Mouse (Mus musculus) CH12.LX (cell line): ENCODE measurements around the gene Slc24a3. TPM values are rescaled to one million over a fixed set of nuclear protein-coding genes. Genes with fewer than 3 reads are reported as not detected.

ENCODE experiments used
- DNase-seq: peaks from one replicate; pipeline ENCODE4 v3.0.0-alpha.2; 2013; ENCODE audit errors: extremely low read depth
- H3K27ac ChIP-seq: 2 replicates; pipeline ENCODE4 v1.5.1; 2012; ENCODE audit warnings: low read depth, mild to moderate bottlenecking, control low read depth, moderate library complexity; ENCODE audit not compliant: insufficient read depth
- H3K27me3 ChIP-seq: replicated peaks from 2 replicates; pipeline ENCODE3; 2012; ENCODE audit warnings: inconsistent platforms
- H3K36me3 ChIP-seq, 2 experiments: replicated peaks in 1 of 2; 2 replicates each; pipeline versions ENCODE3 to v1.6.1; 2012; ENCODE audit warnings: inconsistent platforms in 1 of 2, low read length in 1 of 2, mild to moderate bottlenecking in 1 of 2, mixed read lengths in 1 of 2, moderate library complexity in 1 of 2; ENCODE audit not compliant: control insufficient read depth in 1 of 2, insufficient read depth in 1 of 2
- H3K4me1 ChIP-seq, 2 experiments: 2 replicates each; pipeline ENCODE4 v1.6.1; 2012; ENCODE audit warnings: inconsistent platforms in 1 of 2, moderate library complexity in 1 of 2; ENCODE audit not compliant: insufficient read depth in 2 of 2, control insufficient read depth in 1 of 2
- H3K4me2 ChIP-seq: 2 replicates; pipeline ENCODE4 v1.6.1; 2012; ENCODE audit warnings: low read depth, mild to moderate bottlenecking, control low read depth; ENCODE audit not compliant: poor library complexity, insufficient read depth, severe bottlenecking
- H3K4me3 ChIP-seq, 3 experiments: fragments of 150-350 bp in 1 of 3; sonication (generic) in 1 of 3; replicated peaks in 1 of 3; 2 replicates each; pipeline versions ENCODE3 to v1.5.1; 2011 to 2012; ENCODE audit warnings: low read depth in 2 of 3, low read length in 2 of 3, mild to moderate bottlenecking in 2 of 3, moderate library complexity in 2 of 3, control low read depth in 1 of 3, improper control_type of control experiment in 1 of 3, inconsistent platforms in 1 of 3, mixed read lengths in 1 of 3; ENCODE audit not compliant: poor library complexity in 1 of 3
- H3K79me2 ChIP-seq: replicated peaks from 2 replicates; pipeline ENCODE4 v1.6.1; 2012; ENCODE audit warnings: mild to moderate bottlenecking, moderate library complexity; ENCODE audit not compliant: control insufficient read depth, poor library complexity, insufficient read depth, severe bottlenecking; ENCODE audit errors: extremely low read depth
- H3K9ac ChIP-seq: 2 replicates; pipeline ENCODE4 v1.6.1; 2012; ENCODE audit warnings: low read depth, mild to moderate bottlenecking, control low read depth, moderate library complexity; ENCODE audit not compliant: insufficient read depth
- H3K9me3 ChIP-seq: replicated peaks from 2 replicates; pipeline ENCODE3; 2012; ENCODE audit warnings: low read length, inconsistent platforms, mixed read lengths
- CHD1 ChIP-seq: IDR thresholded peaks from 2 replicates; pipeline ENCODE4 v1.6.1; 2012; ENCODE audit warnings: low read depth, low read length, improper control_type of control experiment, inconsistent platforms
- ELF1 ChIP-seq: IDR thresholded peaks from 2 replicates; pipeline ENCODE4 v1.6.1; 2014; ENCODE audit warnings: low read depth, mild to moderate bottlenecking, inconsistent platforms, low read length, improper control_type of control experiment
- EP300 ChIP-seq: IDR thresholded peaks from 2 replicates; pipeline ENCODE4 v1.6.1; 2011; ENCODE audit warnings: low read length, improper control_type of control experiment
- ETS1 ChIP-seq: conservative IDR thresholded peaks from 2 replicates; pipeline ENCODE4 v1.6.1; 2012; ENCODE audit warnings: low read depth, mild to moderate bottlenecking, inconsistent platforms, low read length, improper control_type of control experiment, moderate library complexity
- IRF4 ChIP-seq: IDR thresholded peaks from 2 replicates; pipeline ENCODE4 v1.6.1; 2014; ENCODE audit warnings: low read depth, mild to moderate bottlenecking, inconsistent platforms, low read length, improper control_type of control experiment
- JUN ChIP-seq: IDR thresholded peaks from 2 replicates; pipeline ENCODE4 v1.6.1; 2011; ENCODE audit warnings: low read depth, mild to moderate bottlenecking, low read length, improper control_type of control experiment, moderate library complexity; ENCODE audit not compliant: insufficient read depth
- JUND ChIP-seq: conservative IDR thresholded peaks from 2 replicates; pipeline ENCODE4 v1.6.1; 2011; ENCODE audit warnings: low read depth, low read length, improper control_type of control experiment
- KAT2A ChIP-seq: IDR thresholded peaks from 2 replicates; pipeline ENCODE4 v1.6.1; 2012; ENCODE audit warnings: low read length, improper control_type of control experiment, inconsistent platforms; ENCODE audit not compliant: insufficient replicate concordance
- MAZ ChIP-seq: IDR thresholded peaks from 2 replicates; pipeline ENCODE4 v1.6.1; 2012; ENCODE audit warnings: low read depth, mild to moderate bottlenecking, inconsistent platforms, low read length, improper control_type of control experiment, moderate library complexity
- MXI1 ChIP-seq: IDR thresholded peaks from 2 replicates; pipeline ENCODE4 v1.6.1; 2011; ENCODE audit warnings: mild to moderate bottlenecking, low read depth, low read length, improper control_type of control experiment
- NELFE ChIP-seq: IDR thresholded peaks from 2 replicates; pipeline ENCODE4 v1.6.1; 2011; ENCODE audit warnings: low read depth, low read length, improper control_type of control experiment
- POLR2AphosphoS2 ChIP-seq: IDR thresholded peaks from 2 replicates; pipeline ENCODE4 v1.6.1; 2011; ENCODE audit warnings: low read depth, low read length, improper control_type of control experiment
- TBP ChIP-seq: conservative IDR thresholded peaks from 2 replicates; pipeline ENCODE4 v1.6.1; 2011; ENCODE audit warnings: low read depth, low read length, improper control_type of control experiment
- TCF12 ChIP-seq: IDR thresholded peaks from 2 replicates; pipeline ENCODE4 v1.6.1; 2014; ENCODE audit warnings: low read depth, mild to moderate bottlenecking, inconsistent platforms, low read length, improper control_type of control experiment
- UBTF ChIP-seq: IDR thresholded peaks from 2 replicates; pipeline ENCODE4 v1.6.1; 2012; ENCODE audit warnings: low read depth, mild to moderate bottlenecking, inconsistent platforms, low read length, improper control_type of control experiment, moderate library complexity
- USF2 ChIP-seq: conservative IDR thresholded peaks from 2 replicates; pipeline ENCODE4 v1.6.1; 2011; ENCODE audit warnings: low read depth, low read length, improper control_type of control experiment
- ZC3H11A ChIP-seq: IDR thresholded peaks from 2 replicates; pipeline ENCODE4 v1.6.1; 2012; ENCODE audit warnings: low read depth, mild to moderate bottlenecking, inconsistent platforms, low read length, improper control_type of control experiment
- ZMIZ1 ChIP-seq: IDR thresholded peaks from 2 replicates; pipeline ENCODE4 v1.6.1; 2012; ENCODE audit warnings: low read depth, mild to moderate bottlenecking, inconsistent platforms, low read length, improper control_type of control experiment
- dilution Hi-C: fragments of 300-500 bp; cut with MboI; formaldehyde crosslinking; loops from 2 replicates; pipeline ENCODE4 v1.14.3; 2020; ENCODE audit warnings: low sequenced_read_pairs; ENCODE audit not compliant: extremely low pct_unique_long_range_greater_than_20kb, extremely low pct_ligation_motif_present
- in situ Hi-C: fragments of 300-500 bp; cut with MboI; formaldehyde crosslinking; loops from 3 replicates; pipeline ENCODE4 v1.14.3; 2019; ENCODE audit warnings: low sequenced_read_pairs, low pct_ligation_motif_present, low pct_unique_long_range_greater_than_20kb, mixed read lengths
- polyA plus RNA-seq: library from polyadenylated mRNA; unstranded; fragments of >175 nt; gene quantifications from 2 replicates; pipeline ENCODE4 v1.2.1, GENCODE M21; 2012; ENCODE audit warnings: low read depth; ENCODE audit not compliant: insufficient read length
- total RNA-seq, 2 experiments: library from RNA; depleted of rRNA; stranded (reverse); fragments of 300-350 nt in 1 of 2; fragments of >200 nt in 1 of 2; gene quantifications; 2 replicates each; pipeline ENCODE4 v1.2.3; 2012 to 2014

Gene Slc24a3
- total and polyA plus RNA-seq, 3 experiments: not detected

DNA sequence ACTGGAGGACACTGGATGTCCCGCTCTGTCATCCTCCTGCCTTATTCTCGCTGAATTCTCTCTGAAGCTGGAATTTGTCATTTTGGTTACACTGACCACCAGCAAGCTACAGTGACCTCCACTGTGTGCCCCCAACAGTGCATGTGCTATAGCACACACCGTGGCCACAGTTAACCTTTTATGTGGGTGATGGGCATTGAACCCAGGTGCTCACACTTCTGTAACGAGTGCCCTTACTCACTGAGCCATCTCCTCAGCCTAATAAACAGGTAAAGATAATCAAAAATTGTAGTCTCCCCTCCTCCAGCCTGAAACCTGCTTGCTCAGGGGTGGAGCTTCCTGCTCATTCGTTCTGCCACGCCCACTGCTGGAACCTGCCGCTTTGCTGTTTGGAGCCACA lies 493.7 kb downstream of the Slc24a3 start:
- no peak overlapping the region for H3K4me2 ChIP-seq
- H3K36me3 ChIP-seq: no peaks in the 10 kb centered on the region
- no peak overlapping the region for H3K4me3 ChIP-seq
- no peaks in the 10 kb centered on the region for H3K27me3 ChIP-seq
- TF ChIP-seq TBP: no peak
- TF ChIP-seq TCF12: no peak
- H3K79me2 ChIP-seq: no peaks in the 10 kb centered on the region
- no peak overlapping the region for H3K27ac ChIP-seq
- no peaks in the 10 kb centered on the region for H3K9me3 ChIP-seq
- H3K9ac ChIP-seq: no peak overlapping the region
- DNase-seq: no peak
- dilution Hi-C loops (no loop called here), in situ Hi-C loops (no loop called here)
- no peaks in the 10 kb centered on the region for H3K4me1 ChIP-seq

DNA sequence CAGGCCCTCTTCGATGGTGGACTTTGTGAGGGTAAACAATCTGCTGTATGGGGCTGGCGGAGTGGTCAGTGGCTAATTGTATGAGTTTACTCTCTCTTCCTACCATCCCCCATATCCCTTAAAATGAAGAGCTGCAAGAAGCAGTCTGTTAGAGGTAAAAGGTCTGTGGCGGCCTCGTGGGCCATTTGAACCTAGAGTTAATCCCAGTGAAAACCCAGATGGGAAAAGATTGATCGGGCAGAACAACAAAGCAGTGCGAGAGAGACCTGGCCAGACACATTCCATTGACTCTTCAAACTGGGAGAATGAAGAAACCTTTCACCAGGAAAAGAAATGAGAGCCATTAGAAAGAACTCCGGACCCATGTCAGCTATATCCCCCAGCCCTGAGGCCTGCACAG lies 496.3 kb downstream of the Slc24a3 start:
- TF ChIP-seq KAT2A: no peak
- no peak for TF ChIP-seq ELF1
- no peak for TF ChIP-seq UBTF
- TF ChIP-seq ETS1: no peak
- TF ChIP-seq JUN: no peak
- no peak for TF ChIP-seq POLR2AphosphoS2
- TF ChIP-seq USF2: no peak
- TF ChIP-seq IRF4: no peak
- TF ChIP-seq ZC3H11A: no peak
- TF ChIP-seq NELFE: no peak
- TF ChIP-seq JUND: no peak
- TF ChIP-seq MXI1: no peak
- no peak for TF ChIP-seq CHD1
- TF ChIP-seq ZMIZ1: no peak
- no peak for TF ChIP-seq EP300
- no peak for TF ChIP-seq MAZ
- Histone ChIP-seq H3K4me2 (no peak overlapping the region), H3K27ac (no peak overlapping the region), H3K4me3 (no peak overlapping the region), H3K9me3 (no peaks in the 10 kb centered on the region), H3K79me2 (no peaks in the 10 kb centered on the region), H3K4me1 (no peaks in the 10 kb centered on the region), H3K27me3 (peaks cover 2% of the 10 kb centered on the region), H3K36me3 (no peaks in the 10 kb centered on the region), H3K9ac (no peak overlapping the region)
- in situ Hi-C loops (no loop called here), dilution Hi-C loops (no loop called here)
- no peak for DNase-seq
